Mouse (Mus musculus): ENCODE measurements around the gene Hist1h1a. TPM values are rescaled to one million over a fixed set of nuclear protein-coding genes. Genes with fewer than 3 reads are reported as not detected.
"Not testable (repeated sequence)": the region's sequence is repeated elsewhere in the genome, so short reads cannot be mapped to it uniquely, and the experiment has no call there.

Hist1h1a gene
- polyA plus RNA-seq, 1 experiment from 2014 or later = 2.2 TPM

- no peaks in the 10 kb centered on the region for H3K36me3 ChIP-seq
- H3K4me1 ChIP-seq (replicated peaks) = peaks cover 30% of the 10 kb centered on the region
- H3K4me3 ChIP-seq (replicated peaks) = peak overlapping the region; percentile 59
- no peaks in the 10 kb centered on the region for H3K27me3 ChIP-seq
- peak overlapping the region; percentile 87 for H3K4me2 ChIP-seq (replicated peaks)
- 0 out of 2 replicates have a peak overlapping the region, but pooled peaks have one; percentile 11 for H3K9ac ChIP-seq (replicated peaks)
- peak overlapping the region; percentile 85 for H3K27ac ChIP-seq
- no peaks in the 10 kb centered on the region for H3K9me3 ChIP-seq
- WGBS = 1% methylated on average over 10 of the region's 10 CpGs
- ATAC-seq = no peak
Measured at GRCm38 (mm10) chr13:23763242-23763585, 252 bp upstream of the Hist1h1a start.

GRCm38 (mm10) chr13:23764324-23765171 lies 1.1 kb downstream of the Hist1h1a start:
- ATAC-seq = no peak
- Histone ChIP-seq H3K4me1 (replicated peaks) (peaks cover 30% of the 10 kb centered on the region), H3K36me3 (no peaks in the 10 kb centered on the region), H3K4me2 (replicated peaks) (peak overlapping the region; percentile 87), H3K27me3 (no peaks in the 10 kb centered on the region), H3K27ac (peak overlapping the region; percentile 85), H3K9ac (replicated peaks) (peak overlapping the region; percentile 74), H3K4me3 (replicated peaks) (peak overlapping the region; percentile 59), H3K9me3 (no peaks in the 10 kb centered on the region)
- 26% methylated on average over 12 of the region's 12 CpGs for WGBS

GRCm38 (mm10) chr13:23765172-23765513 lies 1.7 kb downstream of the Hist1h1a start:
- WGBS = 69% methylated on average over 1 of the region's 1 CpGs
- Histone ChIP-seq H3K27ac (no peak overlapping the region), H3K4me2 (replicated peaks) (no peak overlapping the region), H3K4me1 (replicated peaks) (peaks cover 26% of the 10 kb centered on the region), H3K27me3 (no peaks in the 10 kb centered on the region), H3K4me3 (replicated peaks) (no peak overlapping the region), H3K9me3 (no peaks in the 10 kb centered on the region), H3K9ac (replicated peaks) (no peak overlapping the region), H3K36me3 (no peaks in the 10 kb centered on the region)
- no peak for ATAC-seq

GRCm38 (mm10) chr13:23766772-23767171 lies 3.3 kb downstream of the Hist1h1a start:
- no peaks in the 10 kb centered on the region for H3K9me3 ChIP-seq
- no peak for ATAC-seq
- no peak overlapping the region for H3K4me2 ChIP-seq (replicated peaks)
- no peaks in the 10 kb centered on the region for H3K36me3 ChIP-seq
- no peak overlapping the region for H3K4me3 ChIP-seq (replicated peaks)
- no peak overlapping the region for H3K27ac ChIP-seq
- H3K4me1 ChIP-seq (replicated peaks) = peaks cover 16% of the 10 kb centered on the region
- H3K9ac ChIP-seq (replicated peaks) = no peak overlapping the region
- H3K27me3 ChIP-seq = no peaks in the 10 kb centered on the region

GRCm38 (mm10) chr13:23768834-23769397 lies 5.5 kb downstream of the Hist1h1a start:
- Histone ChIP-seq H3K9me3 (no peaks in the 10 kb centered on the region), H3K27ac (no peak overlapping the region), H3K4me2 (replicated peaks) (no peak overlapping the region), H3K36me3 (no peaks in the 10 kb centered on the region), H3K4me3 (replicated peaks) (no peak overlapping the region), H3K4me1 (replicated peaks) (peaks cover 12% of the 10 kb centered on the region), H3K27me3 (no peaks in the 10 kb centered on the region), H3K9ac (replicated peaks) (no peak overlapping the region)
- 40% methylated on average over 5 of the region's 5 CpGs for WGBS
- no peak for ATAC-seq

- H3K4me3 ChIP-seq (replicated peaks); H3K36me3 ChIP-seq; H3K4me1 ChIP-seq (replicated peaks); ATAC-seq; H3K4me2 ChIP-seq (replicated peaks); H3K9ac ChIP-seq (replicated peaks); H3K9me3 ChIP-seq; H3K27ac ChIP-seq; H3K27me3 ChIP-seq: not testable (repeated sequence)
- 91% methylated on average over 2 of the region's 2 CpGs for WGBS
Measured at GRCm38 (mm10) chr13:23769613-23770012, 6.1 kb downstream of the Hist1h1a start, which contains the start of gene Trim38. TSS of gene Trim38 (plus strand) at chr13:23769913.

- peak; percentile 89 for ATAC-seq
- no peak overlapping the region for H3K9ac ChIP-seq (replicated peaks)
- H3K27me3 ChIP-seq = no peaks in the 10 kb centered on the region
- H3K4me2 ChIP-seq (replicated peaks) = peak overlapping the region; percentile 46
- H3K4me1 ChIP-seq (replicated peaks) = peaks cover 5% of the 10 kb centered on the region; the same call in 1 of the 2 replicates
- WGBS = 21% methylated on average over 21 of the region's 21 CpGs
- no peaks in the 10 kb centered on the region for H3K9me3 ChIP-seq
- no peaks in the 10 kb centered on the region for H3K36me3 ChIP-seq
- peak overlapping the region; percentile 10; the same call in 1 of the 2 replicates for H3K4me3 ChIP-seq (replicated peaks)
- H3K27ac ChIP-seq = no peak overlapping the region
Measured at GRCm38 (mm10) chr13:23772561-23773313, 9.3 kb downstream of the Hist1h1a start.

- ATAC-seq = no peak
- no peaks in the 10 kb centered on the region for H3K4me1 ChIP-seq (replicated peaks)
- H3K9ac ChIP-seq (replicated peaks) = no peak overlapping the region
- H3K4me2 ChIP-seq (replicated peaks) = no peak overlapping the region
- H3K4me3 ChIP-seq (replicated peaks) = no peak overlapping the region
- no peaks in the 10 kb centered on the region for H3K9me3 ChIP-seq
- no peaks in the 10 kb centered on the region for H3K27me3 ChIP-seq
- no peaks in the 10 kb centered on the region for H3K36me3 ChIP-seq
- H3K27ac ChIP-seq = no peak overlapping the region
- WGBS = 93% methylated on average over 7 of the region's 7 CpGs
Measured at GRCm38 (mm10) chr13:23778339-23778738, 14.9 kb downstream of the Hist1h1a start.

- Histone ChIP-seq H3K4me3 (replicated peaks) (no peak overlapping the region), H3K36me3 (no peaks in the 10 kb centered on the region), H3K9ac (replicated peaks) (no peak overlapping the region), H3K27ac (no peak overlapping the region), H3K4me2 (replicated peaks) (no peak overlapping the region), H3K9me3 (no peaks in the 10 kb centered on the region), H3K27me3 (no peaks in the 10 kb centered on the region), H3K4me1 (replicated peaks) (no peaks in the 10 kb centered on the region)
- 91% methylated on average over 4 of the region's 4 CpGs for WGBS
- ATAC-seq = no peak
Measured at GRCm38 (mm10) chr13:23779025-23779424, 15.6 kb downstream of the Hist1h1a start.

- Histone ChIP-seq H3K4me2 (replicated peaks) (no peak overlapping the region), H3K9me3 (no peaks in the 10 kb centered on the region), H3K9ac (replicated peaks) (no peak overlapping the region), H3K36me3 (no peaks in the 10 kb centered on the region), H3K4me3 (replicated peaks) (no peak overlapping the region), H3K27me3 (no peaks in the 10 kb centered on the region), H3K4me1 (replicated peaks) (no peaks in the 10 kb centered on the region), H3K27ac (no peak overlapping the region)
- WGBS = 46% methylated on average over 2 of the region's 2 CpGs
- no peak for ATAC-seq
Measured at GRCm38 (mm10) chr13:23792520-23792919, 29.1 kb downstream of the Hist1h1a start.

GRCm38 (mm10) chr13:23799405-23799804 lies 35.9 kb downstream of the Hist1h1a start:
- Histone ChIP-seq H3K9ac (replicated peaks) (no peak overlapping the region), H3K27me3 (no peaks in the 10 kb centered on the region), H3K4me2 (replicated peaks) (no peak overlapping the region), H3K9me3 (no peaks in the 10 kb centered on the region), H3K36me3 (no peaks in the 10 kb centered on the region), H3K4me3 (replicated peaks) (no peak overlapping the region), H3K4me1 (replicated peaks) (no peaks in the 10 kb centered on the region), H3K27ac (no peak overlapping the region)
- no peak for ATAC-seq
- 89% methylated on average over 5 of the region's 5 CpGs for WGBS

GRCm38 (mm10) chr13:23804532-23804931 lies 41.1 kb downstream of the Hist1h1a start:
- Histone ChIP-seq H3K27me3 (no peaks in the 10 kb centered on the region), H3K9me3 (no peaks in the 10 kb centered on the region), H3K36me3 (no peaks in the 10 kb centered on the region), H3K4me3 (replicated peaks) (no peak overlapping the region), H3K4me1 (replicated peaks) (no peaks in the 10 kb centered on the region), H3K9ac (replicated peaks) (no peak overlapping the region), H3K4me2 (replicated peaks) (no peak overlapping the region), H3K27ac (no peak overlapping the region)
- no peak for ATAC-seq
- 81% methylated on average over 2 of the region's 2 CpGs for WGBS
